Mouse (Mus musculus) neural tube, embryonic 11.5 days (tissue): ENCODE data around the gene Olfr315. TPM values are rescaled to one million over a fixed set of nuclear protein-coding genes. Genes with fewer than 3 reads are reported as not detected.
"Not testable (repeated sequence)": the region's sequence is repeated elsewhere in the genome, so short reads cannot be mapped to it uniquely, and the experiment has no call there.

Source experiments
- ATAC-seq: fragments of 200-750 bp; cut with Nextera tagmentation; 2 replicates; pipeline ENCODE4 v1.8.0; 2017; ENCODE audit warnings: moderate number of reproducible peaks, mild to moderate bottlenecking, moderate TSS enrichment, moderate library complexity; ENCODE audit not compliant: insufficient read depth, low FRiP score, low TSS enrichment
- DNase-seq: peaks from one replicate; pipeline ENCODE4 v3.0.0-alpha.2; 2015; ENCODE audit warnings: low spot score
- H3K27ac ChIP-seq: fragments of 300-500 bp; sonication (generic); 2 replicates; pipeline ENCODE4 v1.5.1; 2014; ENCODE audit warnings: low read depth, mild to moderate bottlenecking, low read length
- H3K27me3 ChIP-seq: fragments of 300-500 bp; sonication (generic); 2 replicates; pipeline ENCODE4 v1.6.1; 2014; ENCODE audit warnings: mild to moderate bottlenecking, low read length, mixed read lengths; ENCODE audit not compliant: control insufficient read depth, insufficient read depth
- H3K36me3 ChIP-seq: fragments of 300-500 bp; sonication (generic); 2 replicates; pipeline ENCODE4 v1.6.1; 2014; ENCODE audit warnings: mild to moderate bottlenecking, low read length, moderate library complexity, mixed read lengths; ENCODE audit not compliant: control insufficient read depth, insufficient read depth
- H3K4me1 ChIP-seq: fragments of 300-500 bp; sonication (generic); 2 replicates; pipeline ENCODE4 v1.6.1; 2014; ENCODE audit warnings: low read length, mixed read lengths; ENCODE audit not compliant: control insufficient read depth, insufficient read depth
- H3K4me2 ChIP-seq: fragments of 300-500 bp; sonication (generic); 2 replicates; pipeline ENCODE4 v1.6.1; 2014; ENCODE audit warnings: low read depth, mild to moderate bottlenecking, moderate library complexity
- H3K4me3 ChIP-seq: fragments of 300-500 bp; sonication (generic); 2 replicates; pipeline ENCODE4 v1.5.1; 2014; ENCODE audit warnings: low read depth, low read length
- H3K9ac ChIP-seq: fragments of 300-500 bp; sonication (generic); 2 replicates; pipeline ENCODE4 v1.6.1; 2014; ENCODE audit warnings: mild to moderate bottlenecking, low read length
- H3K9me3 ChIP-seq: fragments of 300-500 bp; sonication (generic); 2 replicates; pipeline ENCODE4 v1.6.1; 2016; ENCODE audit warnings: low read length; ENCODE audit not compliant: control insufficient read depth
- WGBS: fragments of 180-500 bp; shearing (Covaris S2); extraction: QIAGEN DNeasy Blood & Tissue Kit; methylation state at CpG from one replicate; pipeline ENCODE4 v1.1.7; 2014; 5-methylcytosine and 5-hydroxymethylcytosine counted together
- polyA plus RNA-seq: library from polyadenylated mRNA; unstranded; fragments of >200 nt; fragmentation: Nextera tagmentation; extraction: Ambion mirVana; gene quantifications from 2 replicates; pipeline ENCODE4 v1.2.1, GENCODE M21; 2014

Gene Olfr315
- polyA plus RNA-seq, 1 experiment from 2014 or later = not detected

DNA sequence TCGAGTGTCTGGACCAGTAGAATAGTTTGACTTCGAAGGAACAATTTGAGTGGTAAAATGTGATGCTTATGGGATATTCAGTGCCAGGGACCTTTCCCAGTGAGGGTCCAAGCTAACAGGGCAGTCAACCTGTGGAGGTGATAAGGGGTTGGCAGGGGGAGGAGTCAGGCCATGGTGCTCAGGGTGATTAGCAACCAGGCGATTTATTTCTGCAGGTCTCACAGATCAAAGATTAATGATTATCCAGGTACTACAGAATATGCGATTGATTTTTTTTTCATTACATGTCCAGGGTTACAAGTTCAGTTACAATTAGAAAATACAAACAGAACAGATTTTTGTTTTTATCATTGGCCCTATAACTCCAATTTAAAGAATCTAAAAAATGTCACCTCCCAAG is 30.9 kb downstream of the Olfr315 start:
- 72% methylated on average over 4 of the region's 4 CpGs for WGBS

DNA sequence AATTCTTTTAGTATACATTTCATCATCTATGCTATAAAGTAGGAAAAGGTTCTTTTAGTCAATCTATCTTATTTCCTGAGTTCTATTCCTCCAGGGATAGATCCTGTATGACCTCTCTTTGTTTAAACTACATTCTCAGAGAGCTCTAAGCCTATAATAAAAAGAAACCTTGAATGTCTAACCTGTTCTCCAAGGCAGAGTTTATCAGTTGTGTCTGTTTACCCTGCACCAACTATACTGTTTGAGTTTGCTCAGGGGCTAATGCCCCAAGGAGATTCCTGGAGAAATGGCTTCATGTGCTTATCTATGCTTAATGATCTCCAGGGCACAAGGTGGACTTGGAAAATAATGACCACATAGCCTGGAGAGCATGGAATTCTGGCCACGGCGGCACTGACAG is 31.4 kb downstream of the Olfr315 start:
- 81% methylated on average over 2 of the region's 2 CpGs for WGBS

More for the DNA sequence above, 30.9 kb downstream of the Olfr315 start:
- Histone ChIP-seq H3K27ac (no peak overlapping the region), H3K4me3 (no peak overlapping the region), H3K36me3 (no peaks in the 10 kb centered on the region), H3K4me1 (peaks cover 10% of the 10 kb centered on the region; the same call in 1 of the 2 replicates), H3K9ac (no peak overlapping the region), H3K9me3 (no peaks in the 10 kb centered on the region), H3K4me2 (no peak overlapping the region), H3K27me3 (no peaks in the 10 kb centered on the region)
- ATAC-seq = no peak
- no peak for DNase-seq

DNA sequence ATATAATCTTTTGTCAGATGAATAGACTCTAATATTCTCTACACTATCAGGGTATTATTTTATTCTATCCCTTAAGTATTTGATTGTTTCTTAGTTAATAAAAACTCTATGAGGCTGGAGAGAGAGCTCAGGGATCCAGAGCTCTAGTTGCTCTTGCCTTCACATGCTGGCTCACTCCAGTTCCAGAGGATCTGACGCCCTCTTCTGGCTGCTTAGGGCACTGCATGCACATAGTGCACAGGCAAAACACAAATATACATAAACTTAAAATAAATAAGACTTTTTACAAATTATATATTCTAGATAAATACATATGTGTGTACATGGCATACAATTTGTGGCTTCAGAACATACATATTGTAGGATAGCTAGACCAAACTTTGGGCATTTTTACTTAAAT is 39.0 kb downstream of the Olfr315 start:
- Histone ChIP-seq H3K27me3 (no peaks in the 10 kb centered on the region), H3K4me2 (no peak overlapping the region), H3K9ac (no peak overlapping the region), H3K9me3 (no peaks in the 10 kb centered on the region), H3K36me3 (no peaks in the 10 kb centered on the region), H3K27ac (no peak overlapping the region), H3K4me1 (no peaks in the 10 kb centered on the region), H3K4me3 (no peak overlapping the region)
- no peak for DNase-seq
- ATAC-seq = no peak
- 10% methylated on average over 1 of the region's 1 CpGs for whole genome bisulfite sequencing

More for the DNA sequence above, 31.4 kb downstream of the Olfr315 start:
- H3K9ac ChIP-seq = no peak overlapping the region
- H3K4me3 ChIP-seq = no peak overlapping the region
- H3K27ac ChIP-seq = no peak overlapping the region
- ATAC-seq (no peak), DNase-seq (no peak)
- H3K4me1 ChIP-seq = peaks cover 10% of the 10 kb centered on the region; the same call in 1 of the 2 replicates
- no peaks in the 10 kb centered on the region for H3K27me3 ChIP-seq
- H3K36me3 ChIP-seq = no peaks in the 10 kb centered on the region
- no peak overlapping the region for H3K4me2 ChIP-seq
- H3K9me3 ChIP-seq = no peaks in the 10 kb centered on the region

DNA sequence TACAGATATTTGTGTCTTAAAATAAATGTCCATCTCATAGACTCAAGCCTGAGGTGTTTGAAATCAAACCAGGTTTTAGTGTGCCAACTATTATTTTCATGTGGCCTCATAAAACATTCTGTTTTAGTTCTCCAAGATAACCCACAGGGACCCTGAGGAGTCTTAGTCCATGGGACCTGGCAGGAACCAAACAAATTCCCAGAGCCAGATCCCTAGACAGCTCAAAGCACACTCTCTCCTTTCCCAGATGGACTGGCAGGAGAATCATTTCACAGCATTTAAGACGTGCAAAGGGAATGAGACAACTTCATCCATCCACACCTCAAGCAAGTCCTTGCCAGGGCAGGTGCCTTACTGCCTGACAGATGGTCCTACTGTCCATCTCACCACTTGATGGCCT is 41.7 kb downstream of the Olfr315 start, which contains the start of gene Olfr313:
Gene Olfr313 (plus strand): TSS at position 301 of the 400 bp plus-strand sequence.
- H3K36me3 ChIP-seq, H3K9ac ChIP-seq, ATAC-seq, H3K27me3 ChIP-seq, H3K4me2 ChIP-seq, H3K4me1 ChIP-seq, H3K9me3 ChIP-seq, H3K27ac ChIP-seq, H3K4me3 ChIP-seq, DNase-seq: not testable (repeated sequence)
- 73% methylated on average over 1 of the region's 1 CpGs for WGBS

DNA sequence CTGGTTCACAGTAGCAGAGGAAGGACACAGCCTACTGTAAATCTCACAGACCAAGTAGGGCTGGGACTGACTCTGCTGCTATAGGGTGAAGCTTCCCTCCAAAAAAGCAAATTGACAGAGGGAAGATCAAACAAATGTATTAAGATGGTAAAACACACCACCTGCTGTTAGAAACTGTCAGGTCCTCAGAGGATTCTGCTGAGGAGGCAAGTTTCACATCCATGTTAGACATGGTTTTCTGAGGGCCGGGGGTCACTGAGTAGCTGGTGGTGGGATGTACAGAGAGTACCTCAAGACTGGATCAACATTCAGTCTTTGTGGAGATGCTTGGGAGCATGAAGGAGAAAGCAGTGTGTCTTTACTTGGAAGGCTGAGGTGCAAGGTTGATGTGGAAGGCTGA is 42.7 kb downstream of the Olfr315 start:
- no peaks in the 10 kb centered on the region for H3K27me3 ChIP-seq
- H3K4me2 ChIP-seq = no peak overlapping the region
- H3K36me3 ChIP-seq = no peaks in the 10 kb centered on the region
- WGBS = 95% methylated on average over 1 of the region's 1 CpGs
- ATAC-seq = no peak
- no peak overlapping the region for H3K4me3 ChIP-seq
- DNase-seq = no peak
- H3K9me3 ChIP-seq = no peaks in the 10 kb centered on the region
- H3K27ac ChIP-seq = no peak overlapping the region
- no peak overlapping the region for H3K9ac ChIP-seq
- no peaks in the 10 kb centered on the region for H3K4me1 ChIP-seq

DNA sequence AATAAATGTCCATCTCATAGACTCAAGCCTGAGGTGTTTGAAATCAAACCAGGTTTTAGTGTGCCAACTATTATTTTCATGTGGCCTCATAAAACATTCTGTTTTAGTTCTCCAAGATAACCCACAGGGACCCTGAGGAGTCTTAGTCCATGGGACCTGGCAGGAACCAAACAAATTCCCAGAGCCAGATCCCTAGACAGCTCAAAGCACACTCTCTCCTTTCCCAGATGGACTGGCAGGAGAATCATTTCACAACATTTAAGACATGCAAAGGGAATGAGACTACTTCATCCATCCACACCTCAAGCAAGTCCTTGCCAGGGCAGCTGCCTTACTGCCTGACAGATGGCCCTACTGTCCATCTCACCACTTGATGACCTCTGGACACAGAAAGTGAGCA is 55.9 kb downstream of the Olfr315 start, which contains the start of gene Olfr312:
Gene Olfr312 (plus strand): TSS at position 301 of the 400 bp plus-strand sequence.
- not testable (repeated sequence) for H3K4me2 ChIP-seq, DNase-seq, H3K36me3 ChIP-seq, ATAC-seq, H3K9me3 ChIP-seq, H3K4me3 ChIP-seq, H3K27ac ChIP-seq, H3K27me3 ChIP-seq, H3K4me1 ChIP-seq, H3K9ac ChIP-seq

DNA sequence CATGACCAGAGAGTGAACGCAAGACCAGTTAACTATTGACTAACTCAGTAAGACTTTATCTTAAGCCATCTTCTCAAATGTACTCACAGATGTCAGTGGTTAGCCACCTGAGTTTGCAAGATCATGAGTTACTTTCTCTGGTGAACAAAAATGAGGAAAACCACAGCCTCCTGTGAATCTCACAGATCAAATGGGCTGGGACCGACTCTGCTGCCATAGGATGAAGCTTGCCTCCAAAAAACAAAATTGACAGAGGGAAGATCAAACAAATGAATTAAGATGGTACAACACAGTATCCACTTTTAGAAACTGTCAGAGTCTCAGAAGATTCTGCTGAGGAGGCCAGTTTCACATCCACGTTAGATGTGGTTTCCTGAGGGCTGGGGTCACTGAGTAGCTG is 56.8 kb downstream of the Olfr315 start:
- H3K4me1 ChIP-seq = no peaks in the 10 kb centered on the region
- H3K27ac ChIP-seq = no peak overlapping the region
- no peak for ATAC-seq
- no peak overlapping the region for H3K4me2 ChIP-seq
- no peak for DNase-seq
- H3K9ac ChIP-seq = no peak overlapping the region
- no peaks in the 10 kb centered on the region for H3K36me3 ChIP-seq
- 77% methylated on average over 3 of the region's 3 CpGs for WGBS
- no peak overlapping the region for H3K4me3 ChIP-seq
- no peaks in the 10 kb centered on the region for H3K27me3 ChIP-seq
- H3K9me3 ChIP-seq = no peaks in the 10 kb centered on the region

Other genes with a start within 250 kb of the Olfr315 start
- gene Olfr330, start 238.4 kb upstream of the Olfr315 start, polyA plus RNA-seq = not detected in 2 replicates
- not detected in 2 replicates for gene Olfr329-ps, start 226.8 kb upstream of the Olfr315 start, polyA plus RNA-seq
- not detected in 2 replicates for gene Olfr328, start 217.6 kb upstream of the Olfr315 start, polyA plus RNA-seq
- gene Olfr224, start 202.6 kb upstream of the Olfr315 start, polyA plus RNA-seq = not detected in 2 replicates
- not detected in 2 replicates for gene Olfr325, start 195.5 kb upstream of the Olfr315 start, polyA plus RNA-seq
- gene Olfr324, start 178.1 kb upstream of the Olfr315 start, polyA plus RNA-seq = not detected in 2 replicates
- not detected in 2 replicates for gene 2210407C18Rik, start 157.1 kb upstream of the Olfr315 start, polyA plus RNA-seq
- not detected in 2 replicates for gene Olfr323, start 142.7 kb upstream of the Olfr315 start, polyA plus RNA-seq
- 0.31 and 0.39 TPM in 2 replicates for gene Trim58, start 132.7 kb upstream of the Olfr315 start, polyA plus RNA-seq
- gene Olfr322, start 114.4 kb upstream of the Olfr315 start, polyA plus RNA-seq = not detected in 2 replicates
- not detected in 2 replicates for gene Olfr320, start 92.1 kb upstream of the Olfr315 start, polyA plus RNA-seq
- gene Olfr319, start 74.0 kb upstream of the Olfr315 start, polyA plus RNA-seq = not detected in 2 replicates
- not detected in 2 replicates for gene Olfr318, start 49.2 kb upstream of the Olfr315 start, polyA plus RNA-seq
- not detected in 2 replicates for gene Olfr317, start 34.0 kb upstream of the Olfr315 start, polyA plus RNA-seq
- gene Olfr316, start 20.5 kb upstream of the Olfr315 start, polyA plus RNA-seq = not detected in 2 replicates
- gene Olfr314, start 9.8 kb downstream of the Olfr315 start, polyA plus RNA-seq = not detected in 2 replicates
- gene Fam183b, start 28.8 kb downstream of the Olfr315 start, polyA plus RNA-seq = 6.3 and 6.8 TPM in 2 replicates
- gene Olfr313, start 41.8 kb downstream of the Olfr315 start, polyA plus RNA-seq = not detected in 2 replicates
- not detected in 2 replicates for gene Olfr312, start 56.0 kb downstream of the Olfr315 start, polyA plus RNA-seq
- gene Olfr311, start 66.1 kb downstream of the Olfr315 start, polyA plus RNA-seq = not detected in 2 replicates
- gene Gm12258, start 74.0 kb downstream of the Olfr315 start, polyA plus RNA-seq = 16.0 and 19.9 TPM in 2 replicates
- 11.0 and 13.0 TPM in 2 replicates for gene 2810021J22Rik, start 94.0 kb downstream of the Olfr315 start, polyA plus RNA-seq
- 6.1 and 7.2 TPM in 2 replicates for gene Zfp39, start 131.0 kb downstream of the Olfr315 start, polyA plus RNA-seq
- not detected in 2 replicates for gene Btnl10, start 144.7 kb downstream of the Olfr315 start, polyA plus RNA-seq
- 460 and 493 TPM in 2 replicates for gene Rnf187, start 165.7 kb downstream of the Olfr315 start, polyA plus RNA-seq
- 75.5 and 84.8 TPM in 2 replicates for gene Hist3h2ba, start 175.7 kb downstream of the Olfr315 start, polyA plus RNA-seq
- gene Hist3h2a, start 181.5 kb downstream of the Olfr315 start, polyA plus RNA-seq = 56.3 and 61.4 TPM in 2 replicates
- gene Trim17, start 181.5 kb downstream of the Olfr315 start, polyA plus RNA-seq = 0.74 and 0.88 TPM in 2 replicates
- gene Trim11, start 204.9 kb downstream of the Olfr315 start, polyA plus RNA-seq = 19.5 and 20.8 TPM in 2 replicates